Mouse (Mus musculus) thymus, adult 2 months (tissue): ENCODE measurements around the gene Nav1.

Experiments
- CTCF ChIP-seq: fragments of 200-500 bp; IDR thresholded peaks from 2 replicates; pipeline ENCODE4 v1.5.1; 2012; ENCODE audit warnings: mild to moderate bottlenecking, control low read depth, low read length, moderate library complexity, borderline replicate concordance; ENCODE audit not compliant: control insufficient read depth, poor library complexity, insufficient read depth; ENCODE audit errors: extremely low read depth
- POLR2A ChIP-seq: fragments of 200-500 bp; IDR thresholded peaks from 2 replicates; pipeline ENCODE4 v1.6.1; 2012; ENCODE audit warnings: mild to moderate bottlenecking, low read length, control low read depth, moderate library complexity; ENCODE audit not compliant: control insufficient read depth, poor library complexity, insufficient read depth; ENCODE audit errors: extremely low read depth

- TF ChIP-seq POLR2A (no peak), CTCF (no peak)
Measured at GRCm38 (mm10) chr1:135553615-135554014, 53.5 kb downstream of the Nav1 start.
